Mouse (Mus musculus): ENCODE data around the gene Sectm1a. TPM values are rescaled to one million over a fixed set of nuclear protein-coding genes. Genes with fewer than 3 reads are reported as not detected.
"Not testable (repeated sequence)": the region's sequence is repeated elsewhere in the genome, so short reads cannot be mapped to it uniquely, and the experiment has no call there.

Gene Sectm1a
- 4.4 and 5.8 TPM in 2 replicates for polyA plus RNA-seq (2012; rRNA removed)

- no peak for DNase-seq (ENCODE audit: low read depth)
These were observed at the start of gene Sectm1a for GRCm38 (mm10) chr11:121081120-121081519. Sectm1a (minus strand) TSS chr11:121081220.

DNA sequence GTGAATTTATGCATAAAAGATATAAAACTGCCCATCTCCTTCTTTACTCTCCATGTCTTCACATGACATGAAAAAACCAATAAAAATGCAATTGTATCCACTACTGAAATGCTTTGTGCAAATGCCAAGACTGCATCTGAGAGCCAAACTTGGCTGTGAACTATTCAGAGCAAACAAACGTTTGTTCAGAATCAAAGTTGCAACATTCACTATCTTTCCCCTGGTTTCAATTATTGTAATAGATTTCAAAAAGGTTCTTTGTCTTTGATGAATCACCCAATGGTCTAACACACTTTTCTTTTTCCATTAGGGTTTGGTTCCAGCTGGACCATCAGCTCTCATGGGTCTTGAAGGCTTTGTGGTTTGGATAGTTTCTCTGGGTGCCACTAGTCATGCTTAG, 48.6 kb upstream of the Sectm1a start:
- DNase-seq (ENCODE audit: low read depth), result no peak

GRCm38 (mm10) chr11:121127441-121127840, 46.4 kb upstream of the Sectm1a start:
- no peak for DNase-seq (ENCODE audit: low read depth)

DNA sequence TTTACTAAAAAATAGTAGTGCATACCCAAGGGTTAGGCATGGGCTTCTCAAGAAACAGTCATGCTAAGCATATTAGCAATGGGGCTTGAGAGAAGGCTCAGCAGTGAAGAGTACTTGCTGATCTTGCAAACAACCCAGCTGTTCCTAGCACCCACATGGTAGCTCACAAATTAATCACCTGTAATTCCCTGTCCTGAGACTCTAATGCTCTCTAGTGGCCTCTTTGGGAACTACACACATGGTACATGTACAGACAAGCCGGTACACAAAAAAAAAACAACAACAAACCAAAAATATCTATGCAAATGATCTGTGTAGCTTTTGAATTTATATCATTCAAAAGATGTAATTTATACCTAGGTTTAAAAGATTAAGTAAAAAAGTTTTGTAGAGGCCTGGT, 45.4 kb upstream of the Sectm1a start:
- DNase-seq (ENCODE audit: low read depth), result no peak

GRCm38 (mm10) chr11:121125522-121126172, 44.6 kb upstream of the Sectm1a start:
- DNase-seq (ENCODE audit: low read depth), result no peak

GRCm38 (mm10) chr11:121123438-121123837, 42.4 kb upstream of the Sectm1a start:
- DNase-seq (ENCODE audit: low read depth), result no peak

- no peak for DNase-seq (ENCODE audit: low read depth)
These were observed 41.1 kb upstream of the Sectm1a start for GRCm38 (mm10) chr11:121122024-121122670.

GRCm38 (mm10) chr11:121121151-121121550, 40.1 kb upstream of the Sectm1a start:
- no peak for DNase-seq (ENCODE audit: low read depth)

DNA sequence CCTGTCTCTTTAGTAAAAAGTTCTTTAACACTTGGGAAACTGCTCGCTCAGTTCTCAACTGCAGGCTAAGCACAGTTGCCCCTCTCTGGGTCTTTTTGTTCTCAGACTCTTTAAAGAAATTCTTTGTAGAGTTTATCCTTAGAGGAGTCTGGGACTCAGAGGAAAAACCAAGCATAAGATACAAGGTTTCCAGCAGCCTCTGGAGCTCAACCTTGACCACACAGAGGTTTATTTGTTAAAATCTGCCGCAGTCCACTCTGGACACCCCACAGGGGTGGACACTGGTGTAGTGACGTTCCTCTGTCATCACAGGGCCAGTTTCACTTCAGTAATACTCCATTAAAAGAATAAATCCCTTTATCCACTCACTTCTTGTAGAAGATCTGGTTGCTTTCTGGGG, 37.6 kb upstream of the Sectm1a start, which contains the start of gene Tex19.2:
Gene Tex19.2, minus strand, starts transcription at position 101 of the 400 bp plus-strand sequence.
- no peak for DNase-seq (ENCODE audit: low read depth)

GRCm38 (mm10) chr11:121118106-121118505, 37.1 kb upstream of the Sectm1a start:
- DNase-seq (ENCODE audit: low read depth), result no peak

- no peak for DNase-seq (ENCODE audit: low read depth)
These were observed 31.2 kb upstream of the Sectm1a start for GRCm38 (mm10) chr11:121112091-121112775.

GRCm38 (mm10) chr11:121111601-121112000, 30.6 kb upstream of the Sectm1a start:
- DNase-seq (ENCODE audit: low read depth), result no peak

- DNase-seq (ENCODE audit: low read depth), result no peak
These were observed 30.0 kb upstream of the Sectm1a start for GRCm38 (mm10) chr11:121111051-121111450.

- no peak for DNase-seq (ENCODE audit: low read depth)
These were observed 29.0 kb upstream of the Sectm1a start for GRCm38 (mm10) chr11:121109986-121110385.

GRCm38 (mm10) chr11:121108061-121108460, 27.0 kb upstream of the Sectm1a start:
- DNase-seq (ENCODE audit: low read depth), result no peak

DNA sequence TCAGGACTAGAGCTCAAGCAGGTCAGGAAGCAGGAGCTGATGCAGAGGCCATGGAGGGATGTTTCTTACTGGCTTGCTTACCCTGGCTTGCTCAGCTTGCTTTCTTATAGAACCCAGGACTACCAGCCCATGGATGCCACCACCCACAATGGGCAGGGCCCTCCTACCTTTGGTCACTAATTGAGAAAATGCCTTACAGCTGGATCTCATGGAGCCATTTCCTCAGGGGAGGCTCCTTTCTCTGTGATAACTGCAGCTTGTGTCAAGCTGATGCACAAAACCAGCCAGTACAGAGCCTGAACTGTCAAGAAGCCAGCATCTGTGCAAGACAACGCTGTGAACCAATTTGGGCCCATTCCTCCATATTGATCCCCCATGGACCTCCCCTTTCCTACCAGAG, 26.2 kb upstream of the Sectm1a start:
- not testable (repeated sequence) for DNase-seq (ENCODE audit: low read depth)

DNA sequence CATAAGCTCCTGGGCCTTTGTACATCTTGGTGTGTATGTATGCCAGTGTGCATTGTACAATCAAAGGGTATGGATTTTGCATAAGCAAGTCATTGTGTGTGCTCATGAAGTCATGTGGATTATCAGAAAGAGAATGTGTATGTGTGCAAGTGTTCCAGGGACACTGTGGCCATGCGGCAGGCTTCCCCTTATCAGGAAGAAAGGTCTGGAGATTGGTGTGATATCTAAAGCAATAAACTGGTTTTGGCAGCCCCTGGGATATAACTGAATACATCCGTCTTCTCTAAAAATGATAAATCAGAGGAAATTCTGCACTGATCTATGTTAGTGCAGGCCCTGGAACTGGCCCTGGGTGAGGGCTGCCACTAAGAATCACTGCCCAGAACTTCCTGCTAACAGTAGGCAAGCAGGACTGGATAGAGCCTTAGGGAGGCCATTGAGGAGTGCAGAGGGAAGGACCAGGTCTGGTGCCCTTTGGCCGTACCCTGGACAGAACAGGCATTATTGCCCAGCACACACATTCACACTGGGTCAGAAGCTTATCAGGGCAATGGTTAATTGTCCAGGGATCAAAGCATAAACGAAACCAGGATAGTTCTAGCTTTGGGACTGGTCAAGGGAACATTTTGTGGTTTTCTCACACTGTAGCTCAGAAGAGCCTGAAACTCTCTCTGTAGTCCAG, 20.2 kb upstream of the Sectm1a start:
- no peak for DNase-seq (ENCODE audit: low read depth)

DNA sequence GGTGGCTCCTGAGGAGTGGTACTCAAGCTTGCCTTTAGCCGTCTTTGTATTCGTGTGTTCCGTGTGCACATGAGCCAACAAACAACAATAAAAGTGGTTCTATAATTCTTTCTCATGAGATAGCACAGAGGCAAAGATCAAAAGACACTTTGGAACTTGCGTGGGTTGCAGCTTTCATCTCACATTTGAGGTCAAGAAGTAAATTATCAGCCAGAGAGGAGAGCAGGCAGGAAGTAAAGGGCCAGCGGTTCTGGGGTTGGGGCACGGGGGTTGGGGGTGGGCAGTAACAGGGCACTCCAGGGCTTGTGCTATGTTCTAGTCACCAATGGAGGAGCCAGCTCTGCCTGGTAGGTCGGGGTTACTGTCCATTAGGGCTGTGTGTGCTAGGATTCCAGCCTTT, 19.7 kb upstream of the Sectm1a start:
- DNase-seq (ENCODE audit: low read depth), result no peak

DNA sequence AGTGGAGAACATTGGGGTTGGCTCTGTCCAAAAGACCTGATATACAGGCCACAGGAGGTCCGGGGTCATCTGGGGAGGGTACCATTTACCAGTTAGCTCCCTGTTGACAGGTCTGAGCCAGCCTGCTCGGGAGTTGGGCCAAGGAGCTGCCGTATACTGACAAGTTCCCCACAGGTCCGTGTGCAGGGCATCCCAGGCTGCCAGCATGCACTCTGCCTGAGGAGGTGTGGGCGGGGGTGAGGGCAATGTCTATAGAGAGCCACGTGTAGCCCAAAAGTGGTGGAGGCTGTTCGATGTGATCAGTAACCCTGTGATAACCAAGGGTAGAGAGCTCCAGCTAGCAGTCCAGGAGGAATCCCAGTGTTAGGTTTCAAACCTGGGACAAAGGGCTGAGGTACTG, 18.7 kb upstream of the Sectm1a start:
- DNase-seq (ENCODE audit: low read depth), result no peak

DNA sequence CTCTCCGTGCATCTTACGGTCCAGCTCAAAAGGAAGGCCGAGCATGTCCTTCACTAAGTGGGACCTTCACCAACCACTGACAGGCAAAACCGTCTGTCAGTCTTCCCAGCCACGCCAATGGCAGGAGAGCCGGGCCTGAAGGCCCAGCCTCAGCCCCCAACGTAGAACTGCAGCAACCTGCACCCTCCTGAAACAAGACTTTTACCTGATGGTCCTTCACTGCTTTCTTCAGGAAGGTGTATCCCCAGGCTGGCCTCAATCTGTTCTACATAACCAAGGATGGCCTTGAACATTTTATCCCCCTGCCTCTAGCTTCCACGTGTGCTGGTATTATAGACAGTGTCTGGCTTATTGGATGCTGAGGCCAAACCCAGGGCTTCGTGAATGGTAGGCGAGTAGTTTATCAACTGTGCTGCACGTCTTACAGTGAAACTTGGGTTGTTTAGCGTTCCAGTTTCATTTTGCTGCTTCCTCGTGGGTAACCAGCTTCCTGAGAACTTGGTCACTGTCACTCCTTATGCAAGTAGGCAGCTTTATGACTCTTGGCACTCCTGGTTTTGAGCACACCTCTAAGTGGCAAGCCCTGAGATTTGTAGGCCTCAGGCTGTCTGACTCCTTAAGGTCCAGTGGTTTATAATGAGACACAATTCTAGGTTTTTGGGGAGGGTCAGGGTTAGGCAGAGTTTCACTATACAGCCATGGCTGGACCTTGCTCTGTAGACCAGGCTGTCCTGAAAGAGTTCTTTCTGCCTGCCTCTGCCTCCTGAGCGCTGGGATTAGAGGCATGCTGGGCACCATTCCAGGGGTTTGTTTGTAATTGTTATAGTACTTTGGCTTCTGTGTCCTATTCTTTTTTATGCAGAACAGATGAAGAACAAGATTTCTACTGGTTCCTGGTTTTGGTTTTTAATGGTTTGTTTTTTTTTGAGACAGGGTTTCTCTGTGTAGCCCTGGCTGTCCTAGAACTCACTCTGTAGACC, 11.9 kb upstream of the Sectm1a start:
- DNase-seq (ENCODE audit: low read depth), result no peak

DNA sequence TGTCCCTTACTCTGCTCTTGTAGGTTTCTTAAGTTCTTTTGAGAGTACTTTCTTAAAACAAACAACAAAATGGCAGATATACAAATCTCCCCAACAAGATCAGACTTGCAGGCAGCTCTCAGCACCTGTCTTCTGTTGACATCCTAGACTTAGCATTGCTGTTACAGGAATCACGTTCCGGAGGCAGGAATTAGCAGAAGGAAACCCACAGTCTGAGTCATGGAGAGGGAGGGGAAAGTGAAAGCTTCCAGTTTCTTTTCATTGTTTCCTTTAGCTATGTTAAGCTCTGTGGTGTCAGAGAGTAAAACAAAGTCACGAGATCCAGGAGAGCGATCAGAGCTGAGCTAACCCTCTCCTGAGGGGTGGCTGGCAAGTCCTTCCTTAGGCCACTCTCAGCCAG, 9.9 kb upstream of the Sectm1a start:
- peak; percentile 84 for DNase-seq (ENCODE audit: low read depth)
